Mouse (Mus musculus): ENCODE results near the gene Vta1.

The Vta1 gene

DNA sequence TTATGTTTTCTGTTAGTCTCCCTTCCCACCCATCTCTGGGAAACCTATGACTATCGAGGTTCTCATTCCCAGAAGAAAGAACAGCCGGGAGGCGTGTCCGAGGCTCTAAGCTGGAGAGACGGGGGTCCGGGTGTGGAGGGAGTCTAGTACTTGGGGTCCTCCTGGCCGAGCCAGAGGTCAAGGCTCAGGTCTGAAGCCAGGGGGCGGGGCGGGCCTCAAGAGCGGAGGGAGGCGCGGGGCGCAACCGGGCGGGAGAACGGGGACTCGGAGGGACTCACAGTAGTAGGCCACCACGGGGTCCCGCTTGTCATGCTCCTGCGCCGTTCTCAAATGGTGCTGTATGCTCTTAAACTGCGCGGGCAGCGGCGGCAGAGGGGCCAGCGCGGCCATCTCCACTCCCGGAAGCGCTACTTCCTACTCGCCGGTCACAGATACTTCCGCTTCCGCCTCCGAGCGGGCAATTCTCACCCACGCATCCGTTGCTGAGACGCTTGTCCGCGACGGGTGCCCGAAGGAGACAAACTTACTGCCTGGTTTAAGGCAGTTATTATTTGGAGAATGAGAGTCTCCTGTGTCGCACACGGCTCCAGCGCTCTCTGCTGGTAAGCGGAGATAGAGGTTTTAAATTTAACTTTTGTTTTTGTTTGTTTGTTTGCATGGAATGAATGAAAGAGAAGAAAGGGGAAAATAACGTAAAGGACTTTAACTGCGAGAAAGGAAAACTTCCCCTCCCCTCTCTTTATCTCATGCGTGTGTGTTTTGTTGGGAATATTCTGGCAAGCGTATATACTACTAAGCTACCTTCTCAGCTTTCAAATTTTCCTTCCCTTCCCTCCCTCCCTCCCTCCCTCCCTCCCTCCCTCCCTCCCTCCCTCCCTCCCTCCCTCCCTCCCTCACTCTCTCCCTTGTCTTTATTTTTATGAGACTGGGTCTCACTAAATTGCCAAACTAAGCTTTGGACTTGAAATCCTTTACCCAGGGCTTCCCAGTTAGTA lies at the start of gene Vta1, which contains the start of gene Nmbr:
Gene Vta1, minus strand, starts transcription at position 489 of the 995 bp plus-strand sequence.
Gene Nmbr, plus strand, starts transcription at position 520 of the 995 bp plus-strand sequence.
- peak; percentile 99 for DNase-seq

DNA sequence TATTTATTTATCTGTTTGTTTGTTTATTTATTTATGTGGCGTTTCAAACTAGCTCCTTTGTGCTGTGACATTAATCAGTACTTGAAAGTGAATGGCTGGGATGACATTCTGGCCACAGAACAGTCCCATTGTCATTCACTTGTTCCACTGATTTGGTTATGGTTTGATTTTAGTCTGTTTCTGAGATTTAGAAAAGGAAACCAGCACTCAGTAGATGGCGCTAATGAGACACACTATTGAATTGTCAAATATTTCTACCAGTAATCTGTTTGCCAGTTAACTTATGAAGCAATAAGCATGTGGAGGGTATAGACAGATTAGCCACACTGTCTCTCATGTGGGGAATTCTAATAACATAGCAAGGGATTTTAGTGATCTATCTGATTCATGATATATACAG lies 28.9 kb upstream of the Vta1 start:
- peak; percentile 1 to 4 for DNase-seq

DNA sequence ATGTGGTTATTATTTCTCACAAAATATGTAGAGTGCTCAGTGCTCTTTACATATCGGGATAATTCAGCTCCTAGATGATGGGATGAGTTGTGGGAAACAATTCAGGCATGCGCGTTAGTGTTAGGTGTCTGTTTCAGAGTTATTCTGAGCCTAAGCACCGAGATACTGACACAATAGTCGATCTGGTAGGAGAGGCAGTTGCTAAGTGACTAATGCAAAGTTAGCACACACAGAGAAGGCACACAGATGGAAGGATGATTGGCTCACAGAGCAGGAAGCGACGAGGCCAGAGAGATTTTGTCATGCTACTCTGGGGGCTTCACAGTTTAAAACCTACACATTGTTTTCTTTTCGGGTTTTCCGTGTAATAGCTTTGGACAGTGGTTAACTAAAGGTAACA lies 20.3 kb upstream of the Vta1 start:
- DNase-seq, result no peak

GRCm38 (mm10) chr10:14718114-14718513 lies 12.8 kb upstream of the Vta1 start, which contains the start of gene Gje1:
Gje1 (minus strand) TSS chr10:14718214.
- DNase-seq, result no peak

DNA sequence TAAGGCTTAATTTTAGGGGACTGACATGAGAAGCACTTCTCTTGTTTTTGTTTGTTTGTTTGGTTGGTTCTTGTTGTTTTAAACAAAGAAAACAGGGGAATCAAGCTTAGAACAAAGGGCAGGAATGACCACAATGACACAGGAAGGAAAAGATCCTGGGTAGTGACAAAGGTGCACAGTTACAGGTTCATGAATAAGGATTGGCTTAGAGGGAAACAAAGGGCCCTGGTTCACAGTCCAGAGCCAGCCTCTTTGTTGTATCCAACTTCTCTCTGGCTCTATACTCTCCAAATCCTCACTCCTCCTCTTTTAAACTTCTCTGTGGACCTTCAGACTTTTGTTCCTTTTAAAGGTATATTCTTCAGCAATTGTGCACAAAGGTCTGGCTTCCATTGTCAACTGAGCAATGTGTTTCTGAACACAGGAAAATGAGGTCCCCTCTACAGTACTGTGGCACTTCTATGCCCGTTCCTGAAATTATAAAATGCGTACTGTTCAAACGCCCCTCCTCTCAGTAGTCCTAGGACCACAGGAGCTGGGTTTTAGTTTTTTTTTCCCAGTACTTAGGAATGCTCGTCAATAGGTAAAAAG lies 1.4 kb downstream of the Vta1 start:
- DNase-seq, result no peak

DNA sequence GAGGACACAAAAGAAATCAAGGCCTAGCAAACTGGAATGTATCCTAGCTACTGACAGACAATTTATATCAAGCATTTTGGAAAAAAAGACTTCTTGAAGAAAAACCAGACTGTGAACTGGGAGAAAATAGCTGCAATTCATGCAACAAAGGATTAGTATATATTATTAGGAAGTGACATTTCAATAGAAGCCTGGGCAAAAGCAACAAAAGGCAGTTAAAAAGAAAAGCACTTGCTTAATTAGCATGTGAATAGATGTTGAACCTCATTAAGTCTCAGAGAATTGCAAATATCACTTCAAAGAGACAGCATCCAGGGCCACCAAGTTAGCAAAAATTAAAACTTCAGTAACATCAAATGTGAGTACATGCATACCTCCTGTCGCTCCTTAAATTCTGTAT lies 2.1 kb downstream of the Vta1 start:
- DNase-seq, result no peak

DNA sequence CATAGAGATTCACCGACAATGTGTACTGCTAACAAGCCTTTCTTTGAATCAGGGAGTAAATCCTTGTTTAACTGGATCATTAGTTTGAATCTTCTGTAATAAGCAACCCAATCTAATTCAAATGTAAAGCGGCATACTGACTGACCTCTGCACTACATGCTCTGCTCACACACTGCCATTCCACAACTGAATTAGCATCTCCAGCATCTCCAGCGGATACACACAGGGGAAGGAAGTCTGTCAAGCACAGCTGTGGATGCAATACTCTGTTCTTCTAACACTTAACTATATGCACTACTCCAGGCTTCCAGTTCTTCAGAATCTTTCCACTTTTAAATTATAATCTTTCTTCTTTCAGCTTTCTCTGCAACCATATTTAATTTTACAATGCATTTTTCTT lies 15.0 kb downstream of the Vta1 start:
- DNase-seq, result no peak

DNA sequence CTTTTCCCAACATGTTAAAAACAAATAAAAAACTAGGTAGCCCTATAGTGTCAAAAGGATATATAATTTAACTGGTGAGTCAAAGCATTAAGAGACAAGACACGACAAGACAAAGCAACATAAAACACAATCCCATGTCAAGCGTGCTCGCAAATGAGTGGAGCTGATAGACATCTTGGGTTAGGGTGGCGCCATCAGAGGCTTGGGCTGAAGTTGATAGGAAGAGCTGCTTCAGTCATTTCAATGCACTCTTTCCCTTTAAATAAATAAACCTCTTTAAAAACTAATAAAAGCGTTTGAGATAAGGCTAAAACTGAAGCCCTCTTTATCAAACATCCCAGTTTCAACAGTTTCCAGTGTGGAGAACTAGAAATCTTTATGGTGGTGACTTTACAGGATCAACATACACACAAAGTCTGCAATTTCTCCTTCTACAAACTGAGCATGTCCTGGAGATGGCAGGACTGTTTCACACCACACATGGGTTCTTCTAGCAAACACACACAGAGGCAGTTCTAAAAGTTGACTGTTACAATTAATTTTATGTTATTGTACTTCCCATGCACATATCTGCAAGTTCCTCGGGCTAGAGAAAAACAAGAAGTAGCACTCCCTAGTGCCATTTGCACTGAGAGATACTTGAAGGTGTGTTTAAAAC lies 16.4 kb downstream of the Vta1 start:
- no peak for DNase-seq

- DNase-seq, result no peak
Observed at GRCm38 (mm10) chr10:14685663-14686062, 19.7 kb downstream of the Vta1 start.

- DNase-seq, result no peak
Observed at GRCm38 (mm10) chr10:14666147-14666546, 39.2 kb downstream of the Vta1 start.

- DNase-seq, result no peak
Observed at GRCm38 (mm10) chr10:14660875-14661274, 44.5 kb downstream of the Vta1 start.

DNA sequence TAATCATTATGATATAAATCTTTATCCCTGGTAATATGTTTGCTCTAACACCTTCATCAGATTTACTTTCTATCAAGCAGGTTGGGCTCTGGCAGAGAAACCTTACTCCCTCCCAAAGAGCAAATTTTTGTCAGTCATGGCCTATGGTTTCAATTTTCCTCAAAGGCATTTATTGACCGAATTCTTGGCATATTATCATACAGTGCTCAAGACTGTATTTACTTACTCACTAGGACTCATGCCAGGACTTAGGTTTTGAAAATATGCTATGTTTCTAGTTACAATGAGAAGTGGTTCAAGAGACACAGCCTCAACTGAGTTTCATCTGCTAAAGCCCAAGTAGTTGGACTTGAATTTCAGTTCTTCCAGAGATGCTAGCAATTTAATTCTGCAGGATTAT lies 65.7 kb downstream of the Vta1 start:
- DNase-seq, result no peak

GRCm38 (mm10) chr10:14639043-14639442 lies 66.3 kb downstream of the Vta1 start:
- DNase-seq, result no peak

GRCm38 (mm10) chr10:14625706-14626105 lies 79.7 kb downstream of the Vta1 start:
- no peak for DNase-seq

- DNase-seq, result no peak
Observed at GRCm38 (mm10) chr10:14619156-14619555, 86.2 kb downstream of the Vta1 start.

DNA sequence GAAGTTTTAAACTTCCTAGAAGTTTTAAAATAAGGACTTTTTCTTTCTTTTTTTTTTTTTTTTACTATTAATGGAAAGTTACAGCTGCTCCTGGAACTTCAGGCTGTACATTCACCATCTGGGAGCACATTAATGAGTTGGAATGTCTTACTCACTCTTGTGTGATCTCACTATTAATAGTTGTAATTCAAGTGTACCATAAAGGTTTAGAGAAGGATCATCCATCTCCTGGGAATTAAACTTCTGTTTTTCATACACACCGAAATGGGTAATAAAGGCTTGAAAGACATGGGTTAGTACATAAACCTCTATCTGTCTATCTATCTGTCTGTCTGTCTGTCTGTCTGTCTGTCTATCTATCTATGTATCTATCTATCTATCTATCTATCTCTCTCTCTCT lies 87.1 kb downstream of the Vta1 start:
- DNase-seq, result no peak

DNA sequence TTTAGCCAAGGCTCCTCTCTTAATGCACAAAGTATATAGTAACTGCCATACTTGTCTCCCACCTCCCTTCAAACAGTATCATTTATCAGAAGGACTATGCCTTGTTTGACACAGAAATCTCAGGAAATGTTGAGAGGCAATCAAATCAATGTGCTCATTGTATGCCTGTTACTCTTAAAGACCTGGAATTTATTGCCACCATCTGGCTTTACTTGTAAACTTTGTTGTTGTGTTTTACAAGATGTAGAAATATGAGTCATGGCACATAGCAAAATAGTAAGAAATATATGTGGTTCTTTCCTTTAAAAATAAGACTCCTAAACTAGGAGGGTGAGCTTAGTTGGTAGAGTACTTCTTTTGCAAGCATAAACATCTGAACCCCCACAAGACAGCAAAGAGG lies 89.9 kb downstream of the Vta1 start:
- DNase-seq, result no peak

- no peak for DNase-seq
Observed at GRCm38 (mm10) chr10:14607597-14607996, 97.8 kb downstream of the Vta1 start.

Data from kidney, postnatal 4 days (tissue).